Mouse (Mus musculus): ENCODE data around the gene Xpot. TPM values are rescaled to one million over a fixed set of nuclear protein-coding genes. Genes with fewer than 3 reads are reported as not detected.

Xpot gene
- total RNA-seq (2021) = 10 to 100 TPM; 66.1 to 69.0 TPM
- long read RNA-seq, experiment 1, full-length matches to known transcripts = 2 of 12 reads
- long read RNA-seq, experiment 1, partial matches to known transcripts = 2 of 12 reads
- long read RNA-seq, experiment 1, other reads (novel, unspliced or antisense) = 8 of 12 reads
- long read RNA-seq, experiment 2, full-length matches to known transcripts = 7 of 29 reads
- long read RNA-seq, experiment 2, partial matches to known transcripts = 3 of 29 reads
- long read RNA-seq, experiment 2, other reads (novel, unspliced or antisense) = 19 of 29 reads

DNA sequence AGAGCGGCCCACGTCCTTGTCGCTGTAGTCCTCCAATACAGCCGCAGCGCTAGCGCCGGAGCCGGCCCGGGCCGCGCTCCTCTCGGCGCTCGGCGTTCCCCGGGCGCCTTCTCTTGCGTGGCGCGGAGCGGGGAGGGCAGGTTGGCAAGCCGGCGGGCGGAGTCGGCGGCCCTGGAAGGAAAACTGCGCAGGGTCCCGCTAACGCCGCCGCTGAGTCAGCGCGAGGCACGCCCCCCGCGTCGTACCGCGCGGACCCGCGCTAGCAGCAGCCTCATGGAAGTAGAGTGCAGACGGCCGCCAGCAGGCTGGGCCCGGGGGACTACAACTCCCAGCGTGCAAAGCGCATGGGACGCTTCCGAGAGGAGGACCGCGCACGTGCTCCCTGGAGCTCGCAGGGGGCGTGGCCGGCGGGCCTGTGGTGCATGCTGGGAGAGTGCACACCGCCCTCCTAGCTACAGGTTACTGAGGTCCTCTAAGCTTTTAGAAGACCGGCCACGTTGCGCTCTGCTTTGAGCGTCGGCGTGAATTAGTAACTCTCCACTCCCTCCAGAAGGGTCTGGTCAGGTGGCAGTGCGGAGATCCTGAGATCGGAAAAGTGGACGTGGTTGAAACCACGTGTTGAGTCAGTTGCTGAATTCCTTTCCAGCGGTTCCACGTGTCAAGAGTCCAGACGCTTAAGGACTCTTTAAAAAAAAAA, at the start of gene Xpot:
TSS of gene Xpot (minus strand) at position 147 of the 697 bp plus-strand sequence.
- peak; percentile 89 to 94 for DNase-seq (ENCODE audit: low spot score in 2 of 2)

DNA sequence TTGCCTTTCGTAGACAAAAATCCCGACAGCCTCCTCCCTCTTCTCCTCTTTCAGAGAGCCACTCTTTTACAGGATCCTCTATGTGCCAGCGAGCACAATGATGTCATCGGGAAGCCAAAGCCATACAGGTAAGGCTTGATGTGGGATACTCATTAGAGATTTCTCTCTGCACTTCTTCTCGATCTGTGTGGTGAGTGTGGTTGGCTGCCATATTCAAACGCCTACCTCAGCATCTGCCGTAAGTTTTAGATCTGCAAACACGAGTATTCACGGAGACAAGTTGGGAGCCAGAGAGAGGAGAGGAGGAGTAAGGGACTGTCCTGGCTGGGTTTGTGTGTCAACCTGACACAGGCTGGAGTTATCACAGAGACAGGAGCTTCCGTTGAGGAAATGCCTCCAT, 43.0 kb upstream of the Xpot start:
- no peak for DNase-seq (ENCODE audit: low spot score in 2 of 2)

DNA sequence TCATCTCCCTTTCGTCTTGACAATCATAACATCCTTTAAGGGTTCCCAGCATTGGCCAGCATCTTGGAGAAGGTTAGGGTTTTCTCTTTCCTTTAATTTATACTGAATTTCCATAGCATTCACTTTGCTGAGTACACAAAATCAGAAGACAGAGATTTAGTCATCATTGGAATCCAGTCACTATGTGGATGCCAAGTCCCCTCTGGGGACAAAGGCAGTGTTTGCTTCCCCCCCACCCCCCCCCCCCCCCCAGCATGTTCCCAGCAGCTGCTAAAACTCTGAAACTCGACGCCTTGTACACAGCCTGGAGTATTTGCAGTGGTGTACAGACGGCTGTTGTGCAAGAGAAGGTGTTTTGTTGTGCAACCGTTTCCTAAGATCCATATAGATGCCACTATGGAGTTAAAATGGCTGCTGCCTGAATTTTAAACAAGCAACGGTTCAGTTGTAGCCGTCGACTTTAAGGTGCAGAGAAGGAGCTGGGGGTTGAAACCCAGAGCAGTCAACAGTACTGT, 39.6 kb upstream of the Xpot start:
- no peak for DNase-seq (ENCODE audit: low spot score in 2 of 2)

DNA sequence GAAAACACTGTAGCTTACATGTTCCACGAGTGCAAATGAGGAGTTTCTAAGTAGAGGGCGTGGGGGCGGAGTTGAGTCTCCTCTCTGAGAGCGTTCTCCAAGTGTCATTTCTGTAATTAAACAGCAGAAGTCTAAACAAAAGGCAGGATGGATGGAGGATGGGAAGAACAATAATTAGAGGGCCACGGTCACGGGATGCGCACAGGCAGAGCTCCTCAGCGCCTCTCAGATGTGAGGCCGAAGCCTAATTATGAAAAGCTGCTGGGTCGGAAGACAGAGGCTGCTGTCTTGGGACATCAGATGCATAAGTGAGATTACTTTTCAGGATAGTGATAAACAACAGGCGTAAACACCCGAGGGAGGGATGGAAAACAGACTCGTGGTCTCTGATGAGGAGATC, 37.5 kb upstream of the Xpot start:
- DNase-seq (ENCODE audit: low spot score in 2 of 2) = no peak

DNA sequence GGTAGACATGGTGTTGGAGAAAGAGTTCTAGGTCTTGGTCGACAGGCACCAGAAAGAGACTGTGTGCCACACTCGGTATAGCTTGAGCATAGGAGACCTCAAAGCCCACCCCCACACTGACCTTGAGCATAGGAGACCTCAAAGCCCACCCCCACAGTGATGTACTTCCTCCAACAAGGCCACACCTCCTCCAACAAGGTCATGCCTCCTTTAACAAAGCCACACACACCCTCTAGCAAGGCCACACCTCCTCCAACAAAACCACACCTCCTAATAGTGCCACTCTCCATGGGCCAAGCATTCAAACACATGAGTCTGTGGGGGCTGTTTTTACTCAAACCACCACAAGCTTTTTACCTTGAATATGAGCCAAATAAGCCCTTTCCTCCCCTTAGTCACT, 36.6 kb upstream of the Xpot start:
- no peak for DNase-seq (ENCODE audit: low spot score in 2 of 2)

DNA sequence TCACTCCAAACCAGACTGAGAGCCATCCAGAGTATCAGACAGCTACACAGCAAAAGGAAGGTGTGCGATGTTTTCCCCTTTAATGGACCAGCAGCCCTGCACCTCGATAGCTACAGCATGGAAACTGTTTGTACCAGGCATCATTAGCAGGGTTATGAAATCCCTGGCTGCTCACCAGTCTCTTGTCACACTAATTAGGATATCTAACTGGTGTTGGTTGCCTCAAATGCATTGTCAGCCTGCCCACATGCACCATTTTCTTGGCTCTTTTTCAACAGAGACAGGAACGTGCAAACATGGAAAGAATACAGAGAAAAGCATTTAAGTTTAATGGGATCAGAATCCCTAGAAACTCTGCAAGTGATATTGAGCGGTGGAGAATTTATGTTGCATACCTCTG, 29.8 kb upstream of the Xpot start:
- no peak for DNase-seq (ENCODE audit: low spot score in 2 of 2)

DNA sequence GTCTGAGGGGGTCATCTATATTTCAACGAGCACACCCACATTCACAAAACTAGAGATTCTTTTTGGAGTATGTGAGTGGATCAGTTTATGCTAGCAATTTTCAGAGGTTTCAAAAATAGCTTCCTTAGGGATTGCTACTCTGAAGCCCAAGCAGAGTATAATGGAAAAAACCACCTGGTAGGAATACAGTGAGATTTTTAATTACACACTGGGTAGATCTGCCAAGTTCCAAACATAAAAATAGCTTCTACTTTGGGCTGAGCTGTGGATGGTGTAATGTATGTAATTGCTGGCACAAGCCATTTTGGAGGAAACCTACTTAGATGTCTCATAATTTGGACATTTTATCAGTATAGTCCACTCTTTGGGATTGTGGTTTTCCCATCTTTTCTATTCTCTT, 26.9 kb upstream of the Xpot start:
- no peak for DNase-seq (ENCODE audit: low spot score in 2 of 2)

DNA sequence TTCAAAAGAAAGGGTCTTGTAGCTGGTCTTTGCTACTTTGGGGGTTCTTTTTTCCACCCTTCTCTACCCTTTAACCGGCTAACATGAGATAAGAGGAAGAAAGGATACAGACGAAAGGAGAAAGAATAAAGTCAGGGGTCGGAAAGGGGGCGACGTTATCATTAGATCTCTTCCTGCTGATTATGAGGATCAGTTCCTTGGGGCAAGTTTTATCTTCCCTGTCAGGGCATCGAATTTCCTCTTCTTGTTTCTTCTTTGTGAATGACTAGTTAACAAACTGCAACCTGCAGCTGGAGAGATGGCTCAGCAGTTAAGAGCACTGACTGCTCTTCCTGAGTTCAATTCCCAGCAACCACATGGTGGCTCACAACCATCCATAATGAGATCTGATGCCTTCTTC, 20.2 kb upstream of the Xpot start:
- no peak for DNase-seq (ENCODE audit: low spot score in 2 of 2)

DNA sequence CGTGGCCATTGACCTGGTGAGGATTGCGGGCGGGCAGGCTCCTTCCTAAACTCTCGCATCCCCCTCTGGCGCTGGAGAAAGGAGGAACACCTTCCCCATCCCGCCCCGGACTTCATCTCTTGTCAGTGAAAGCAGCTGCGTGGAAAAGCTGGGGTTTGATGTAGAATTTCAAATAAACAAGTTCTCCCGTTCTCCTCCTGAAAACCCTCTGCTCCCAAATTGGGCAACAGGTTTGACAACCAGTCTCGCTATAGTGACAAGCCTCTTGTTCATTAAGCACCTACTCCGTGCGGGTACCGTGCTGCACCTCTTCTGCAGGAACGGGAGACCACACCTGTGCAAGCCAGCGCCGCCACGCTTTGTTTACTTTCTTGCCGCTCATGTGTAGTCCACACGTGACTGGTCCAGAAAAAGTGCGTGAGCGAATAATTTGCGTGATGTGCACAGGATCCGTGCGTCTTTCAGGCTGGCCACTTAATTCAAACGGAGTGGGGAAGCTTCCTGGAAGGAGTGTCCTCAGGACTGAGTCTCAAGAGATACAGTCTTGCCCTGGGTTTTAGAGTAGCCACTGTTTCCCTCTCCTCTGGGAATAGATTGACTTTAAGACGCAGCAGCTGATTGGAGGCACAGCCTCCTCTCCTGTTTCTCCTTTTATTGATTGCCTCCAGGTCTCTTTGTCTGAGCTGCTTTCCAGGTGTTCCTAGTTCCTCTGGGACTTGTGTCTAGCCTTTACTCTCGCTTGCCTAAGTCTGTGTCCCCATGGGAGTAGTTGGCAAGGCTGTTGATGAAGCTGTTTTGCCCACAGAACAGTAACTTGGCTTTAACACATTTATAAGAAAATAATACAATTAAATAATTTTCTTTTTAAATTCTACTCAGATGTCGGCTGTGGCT, 16.2 kb upstream of the Xpot start:
- DNase-seq (ENCODE audit: low spot score in 2 of 2) = no peak

DNA sequence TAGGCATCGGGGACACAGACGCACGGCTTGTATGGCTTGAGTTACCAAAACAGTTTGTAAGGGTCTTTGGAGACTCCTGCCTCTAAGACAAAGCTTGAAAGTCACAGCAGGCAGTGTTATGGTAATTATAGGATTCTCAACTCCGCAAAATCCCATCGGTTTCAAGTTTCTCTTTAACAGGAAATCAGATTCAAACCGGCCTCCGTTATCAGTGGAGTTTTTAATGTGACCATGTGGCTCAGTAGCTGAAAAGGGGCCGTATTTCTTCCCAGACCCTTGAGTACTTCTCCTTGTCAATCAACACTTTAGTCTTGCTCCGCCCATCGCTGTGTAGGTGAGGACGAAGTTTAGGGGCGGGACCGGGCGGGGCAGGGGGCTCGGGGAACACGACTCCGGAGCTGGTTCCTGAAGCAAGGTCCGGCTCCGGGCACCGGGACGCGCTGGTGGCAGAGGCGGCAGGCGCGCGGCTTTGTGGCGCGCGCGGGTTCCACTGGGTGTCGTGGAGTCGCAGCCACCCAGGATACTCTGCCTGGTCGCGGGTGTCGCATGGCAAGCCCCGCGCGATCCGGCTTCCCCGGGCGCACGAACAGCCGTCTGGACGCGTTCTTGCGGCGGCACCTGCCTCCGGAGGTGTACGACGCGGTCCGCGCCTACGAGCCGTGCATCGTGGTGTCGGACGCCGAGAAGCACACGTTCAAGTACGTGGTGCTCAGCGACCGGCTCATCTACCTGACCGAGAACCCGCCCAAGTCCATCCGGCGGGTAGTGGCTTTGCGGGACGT, 15.3 kb upstream of the Xpot start, which contains the start of gene D930020B18Rik:
TSS of gene D930020B18Rik (plus strand) at position 317 of the 782 bp plus-strand sequence.
- DNase-seq (ENCODE audit: low spot score in 2 of 2) = no peak

DNA sequence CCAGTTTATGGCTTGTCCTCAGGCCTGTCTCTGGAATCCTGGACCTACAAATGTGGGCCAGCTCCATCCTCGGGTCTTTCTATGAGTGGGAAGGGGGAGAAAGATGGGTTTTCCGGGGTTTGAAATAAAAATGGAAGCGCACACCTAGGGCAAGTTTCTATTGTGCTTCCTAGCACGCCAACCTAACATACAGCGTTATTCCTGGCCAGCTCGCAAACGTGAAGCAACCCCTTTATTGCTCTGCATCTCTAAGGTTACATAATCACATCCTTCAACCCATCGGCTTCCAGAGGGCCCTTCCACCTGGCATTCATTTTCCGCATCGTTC, 14.8 kb upstream of the Xpot start:
- no peak for DNase-seq (ENCODE audit: low spot score in 2 of 2)

DNA sequence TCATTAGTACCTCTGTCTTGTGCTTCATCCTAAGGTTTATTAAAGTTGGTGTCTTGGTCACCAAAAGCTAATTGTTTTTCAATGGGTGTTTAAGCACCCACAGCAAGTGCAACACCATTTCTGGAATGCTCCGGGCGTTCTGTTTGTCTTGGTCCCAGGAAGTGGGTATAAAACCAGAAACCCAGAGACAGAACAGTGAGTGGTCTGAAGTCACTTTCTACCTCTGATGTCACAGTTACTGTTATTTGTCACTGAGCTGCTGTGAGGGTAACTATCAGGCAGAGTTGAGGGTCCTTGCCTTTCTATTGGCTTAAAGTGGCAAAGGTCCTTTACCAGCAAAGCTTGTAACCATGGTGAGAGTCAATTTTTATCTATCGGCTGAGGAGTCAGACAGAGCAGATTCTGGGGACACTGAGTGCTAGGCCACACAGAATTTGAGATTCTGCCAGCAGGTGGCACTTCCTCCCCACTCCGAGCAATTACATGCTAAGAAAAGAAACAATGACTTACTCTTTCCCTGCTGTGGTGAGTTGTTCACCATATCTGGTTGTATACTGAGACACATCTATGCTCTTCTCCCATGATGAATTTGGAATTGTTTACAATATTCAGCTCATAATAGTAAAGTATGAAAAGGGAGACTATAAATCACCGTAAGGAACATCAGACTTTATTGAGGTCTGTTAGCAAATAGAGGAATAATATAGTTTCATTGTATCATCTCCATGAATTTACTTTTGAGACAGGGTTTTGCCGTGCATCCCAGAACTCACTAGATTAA, 14.2 kb upstream of the Xpot start:
- DNase-seq (ENCODE audit: low spot score in 2 of 2) = no peak

DNA sequence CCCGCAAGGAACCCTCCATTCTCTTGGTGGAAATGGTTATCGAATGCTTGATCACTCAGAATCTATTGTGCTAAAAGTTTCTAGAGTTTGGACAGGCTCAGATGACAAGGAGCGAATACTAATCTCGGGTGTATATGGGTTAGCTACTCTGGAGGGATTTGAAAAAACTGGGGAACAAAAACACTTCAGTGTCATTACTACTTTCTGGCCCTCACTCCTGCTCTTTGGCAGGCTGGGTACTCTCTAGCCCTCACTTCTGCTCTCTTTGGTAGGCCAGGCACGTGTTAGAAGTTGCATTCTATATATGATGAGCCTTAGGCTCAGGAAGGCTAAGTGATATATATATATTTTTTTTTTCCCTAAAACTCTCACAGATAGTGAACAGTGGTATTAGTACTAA, 13.4 kb upstream of the Xpot start:
- no peak for DNase-seq (ENCODE audit: low spot score in 2 of 2)

DNA sequence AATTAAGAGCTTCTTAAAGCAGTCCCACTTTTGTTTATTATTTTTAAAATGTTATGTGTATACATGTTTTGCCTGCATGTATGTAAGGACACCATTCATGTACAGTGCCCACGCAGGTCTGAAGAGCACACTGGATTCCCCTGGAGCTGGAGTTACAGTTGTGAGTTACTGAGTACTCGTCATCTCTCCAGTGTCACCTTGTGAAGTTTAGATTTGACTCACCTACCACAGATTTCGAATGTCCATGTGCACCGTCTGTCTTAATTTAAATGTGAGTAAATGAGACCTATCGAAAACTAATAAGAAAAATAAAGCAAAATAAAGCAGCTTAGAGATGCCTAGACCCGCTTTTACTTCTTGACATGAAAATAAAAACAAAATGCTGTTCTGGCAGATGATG, 10.1 kb upstream of the Xpot start:
- DNase-seq (ENCODE audit: low spot score in 2 of 2) = no peak

DNA sequence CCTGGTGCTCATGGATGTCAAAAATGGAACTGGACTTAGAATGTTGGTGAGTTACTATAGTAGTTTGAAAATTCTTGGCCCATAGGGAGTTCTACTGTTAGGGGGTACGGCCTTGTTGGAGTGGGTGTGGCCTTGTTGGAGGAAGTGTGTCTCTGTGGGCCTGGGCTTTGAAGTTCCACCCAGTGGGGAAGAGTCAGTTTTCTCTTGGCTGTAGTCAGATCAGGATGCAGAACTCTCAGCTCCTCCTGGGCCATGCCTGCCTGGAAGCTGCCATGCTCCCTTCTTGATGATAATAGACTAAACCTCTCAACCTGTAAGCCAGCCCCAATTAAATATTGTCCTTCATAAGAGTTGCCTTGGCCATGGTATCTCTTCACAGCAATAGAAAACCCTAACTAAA, 8.0 kb upstream of the Xpot start:
- DNase-seq (ENCODE audit: low spot score in 2 of 2) = no peak

DNA sequence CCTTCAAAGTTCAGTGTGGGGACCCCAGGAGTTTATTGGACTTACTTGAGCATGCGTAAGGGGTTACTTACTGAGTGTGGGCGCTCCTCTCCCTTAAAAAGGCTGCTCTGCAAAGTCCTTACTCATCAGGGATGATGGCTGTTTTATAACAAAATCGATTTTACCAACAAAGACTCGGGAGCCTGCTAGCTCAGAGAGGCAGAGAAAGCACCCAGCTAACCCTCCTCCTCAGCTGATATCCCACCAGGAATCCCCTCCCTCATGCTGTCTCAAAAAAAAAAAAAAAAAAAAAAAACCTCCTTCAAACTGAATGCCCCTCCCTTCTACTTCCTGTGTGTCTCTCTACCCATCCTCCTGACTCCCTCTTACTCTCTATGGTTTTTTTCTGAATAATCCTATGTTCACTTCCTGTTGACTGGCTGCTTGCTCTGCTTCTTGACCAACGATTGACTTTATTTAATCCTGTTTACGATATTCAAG, 2.5 kb upstream of the Xpot start:
- no peak for DNase-seq (ENCODE audit: low spot score in 2 of 2)

DNA sequence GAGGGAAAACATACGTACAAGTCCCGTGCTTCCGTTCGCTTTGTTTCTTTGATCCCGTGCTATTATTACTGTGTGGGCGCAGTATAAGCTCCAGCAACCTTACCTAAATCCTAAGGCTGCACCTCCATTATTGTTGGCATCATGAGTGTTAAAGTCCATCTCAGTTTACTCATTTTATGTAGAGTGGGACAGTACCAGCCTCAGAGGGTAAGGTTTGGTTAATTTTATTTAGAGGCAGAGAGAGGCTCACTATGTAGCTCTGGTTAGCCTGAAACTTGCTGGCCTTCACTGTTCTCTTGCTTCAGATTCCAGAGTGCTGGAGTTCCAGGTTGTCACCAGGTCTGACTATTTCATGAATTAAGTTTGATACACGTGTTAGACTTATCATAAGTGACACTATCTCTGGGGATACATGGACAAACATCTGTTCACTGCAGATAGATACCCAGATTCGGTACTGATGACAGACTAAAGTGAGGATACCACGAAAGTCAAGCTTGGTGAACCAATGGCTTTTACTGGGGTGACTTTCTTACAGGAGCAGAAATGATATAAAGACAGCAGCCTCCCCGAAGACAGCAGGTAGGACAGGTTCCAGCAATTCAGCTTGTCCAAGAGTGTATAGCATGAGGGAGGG, 1.2 kb upstream of the Xpot start:
- no peak for DNase-seq (ENCODE audit: low spot score in 2 of 2)

DNA sequence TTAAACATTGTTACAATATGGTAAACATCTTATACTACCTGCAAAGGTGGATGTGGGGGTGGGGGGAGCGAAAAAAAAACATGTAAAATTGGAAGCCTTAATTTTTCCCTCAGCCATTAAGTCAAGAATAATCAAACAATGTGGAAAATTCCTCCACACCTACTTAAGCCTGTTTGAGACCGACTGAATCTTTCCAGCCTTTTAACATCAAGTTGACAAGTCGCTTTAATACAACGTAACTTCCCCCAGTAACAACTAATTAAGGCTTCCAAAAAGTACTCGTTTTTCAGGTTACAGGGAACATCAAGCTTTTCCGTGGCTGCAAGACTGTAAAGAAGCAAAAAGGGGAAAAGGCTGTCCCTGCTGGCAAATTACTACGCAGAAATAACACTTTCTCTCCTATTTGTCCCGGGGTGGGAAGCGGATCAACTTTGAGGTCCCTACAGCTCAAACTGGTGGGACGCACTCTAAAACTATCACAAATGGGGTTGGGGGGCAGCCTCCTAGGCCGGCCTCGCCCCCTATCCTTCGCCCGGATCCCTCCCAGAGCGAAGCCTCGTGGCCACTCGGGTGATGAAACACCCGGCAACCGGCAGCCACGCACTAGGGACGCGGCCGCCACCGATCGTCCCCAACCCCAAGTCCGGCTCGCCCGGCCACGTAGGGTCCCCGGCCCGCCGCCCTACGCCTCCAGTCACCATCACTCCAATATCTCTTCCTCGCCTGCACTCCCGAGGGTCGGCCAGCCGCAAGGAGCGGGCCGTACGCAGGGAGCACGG, 536 bp downstream of the Xpot start:
- DNase-seq (ENCODE audit: low spot score in 2 of 2) = peak in 1 of 2 experiments; percentile 35

DNA sequence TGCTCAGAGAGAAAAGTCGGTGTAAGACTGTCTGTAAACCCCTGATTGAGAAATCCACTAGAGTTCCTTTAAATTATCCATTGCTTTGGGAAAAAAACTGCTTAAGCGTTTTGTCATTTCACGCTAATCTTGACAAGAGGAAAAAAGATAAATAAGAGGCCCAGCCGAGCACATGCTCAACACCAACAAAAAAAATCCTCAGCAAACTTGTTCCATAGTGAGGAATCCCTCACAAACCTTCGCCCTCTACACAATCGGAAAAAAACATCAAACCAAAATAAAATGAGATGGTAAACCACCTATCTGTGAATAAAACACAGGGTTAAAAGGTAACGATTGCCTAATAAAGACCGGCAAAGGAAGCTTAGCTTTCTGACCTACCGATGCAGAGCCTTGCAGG, 1.1 kb downstream of the Xpot start:
- DNase-seq (ENCODE audit: low spot score in 2 of 2) = no peak
